Mouse (Mus musculus) adrenal gland, postnatal 14 days (tissue): ENCODE measurements around the gene Tsnax. TPM values are rescaled to one million over a fixed set of nuclear protein-coding genes. Genes with fewer than 3 reads are reported as not detected.

Experiments
- DNase-seq: peaks from one replicate; pipeline ENCODE4 v3.0.0; 2021; ENCODE audit warnings: mixed read lengths
- total RNA-seq: library from RNA; stranded (reverse); gene quantifications from 2 replicates; pipeline ENCODE4 v1.2.3, GENCODE M21; 2021

Tsnax gene
- total RNA-seq, 1 experiment from 2014 or later, result 74.1 TPM

DNA sequence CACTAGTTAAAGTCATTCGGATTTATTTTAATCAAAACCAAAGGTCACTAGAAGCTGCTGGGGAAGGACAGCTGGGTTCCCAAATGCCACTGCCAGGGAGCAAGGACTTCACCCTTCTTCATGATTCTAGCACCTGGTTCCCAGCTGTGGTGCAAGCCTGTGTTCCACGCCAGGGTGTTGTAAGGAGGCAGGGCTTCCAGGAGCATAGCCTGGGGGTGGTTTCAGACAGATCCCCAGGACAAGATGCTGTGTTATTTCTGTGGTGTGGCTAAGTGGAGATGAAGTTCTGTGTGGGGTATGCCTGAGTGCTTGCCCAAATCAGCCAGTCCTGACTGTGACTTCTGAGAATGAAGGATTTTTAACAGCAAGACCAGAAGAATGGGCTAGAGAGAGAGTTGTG is 28.7 kb downstream of the Tsnax start:
- peak; percentile 55 for DNase-seq

DNA sequence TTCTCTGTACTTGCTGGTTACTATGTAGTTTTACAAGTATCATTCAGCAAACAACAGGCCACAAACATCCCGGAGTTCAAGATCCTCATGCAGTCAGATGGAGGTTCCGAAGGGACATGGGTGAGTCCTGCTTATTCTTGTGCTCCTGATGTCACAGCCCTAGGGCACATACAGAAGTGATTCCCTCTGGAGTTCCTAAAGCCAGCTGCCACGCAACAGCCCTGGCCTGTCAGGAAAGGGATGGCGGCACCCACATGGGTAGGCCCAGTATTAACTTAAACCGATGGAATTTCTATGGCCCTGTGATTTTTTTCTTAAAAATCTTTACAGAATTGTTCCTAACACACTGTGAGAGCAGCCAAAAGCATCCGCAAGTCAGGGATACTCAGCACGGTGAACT is 30.6 kb downstream of the Tsnax start:
- no peak for DNase-seq

DNA sequence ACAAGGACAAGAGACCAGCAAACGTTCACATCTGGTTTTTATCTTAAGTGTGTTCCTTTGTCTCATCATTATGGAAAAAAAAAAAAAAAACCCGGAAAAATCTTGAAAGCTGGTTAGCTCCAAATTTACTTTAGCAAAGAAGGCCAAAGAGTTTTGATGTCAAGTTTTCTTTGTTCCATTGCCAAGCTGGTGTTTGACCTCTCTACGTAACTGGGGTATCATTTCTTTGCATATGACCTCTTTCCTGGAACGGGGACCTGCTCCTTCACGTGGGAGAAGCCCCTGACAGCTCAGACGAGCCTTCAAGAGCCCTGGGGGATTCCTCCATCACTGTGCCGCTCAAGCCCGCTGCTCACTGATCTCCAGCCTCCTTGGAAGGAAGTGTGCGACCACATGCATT is 31.1 kb downstream of the Tsnax start:
- DNase-seq, result no peak

DNA sequence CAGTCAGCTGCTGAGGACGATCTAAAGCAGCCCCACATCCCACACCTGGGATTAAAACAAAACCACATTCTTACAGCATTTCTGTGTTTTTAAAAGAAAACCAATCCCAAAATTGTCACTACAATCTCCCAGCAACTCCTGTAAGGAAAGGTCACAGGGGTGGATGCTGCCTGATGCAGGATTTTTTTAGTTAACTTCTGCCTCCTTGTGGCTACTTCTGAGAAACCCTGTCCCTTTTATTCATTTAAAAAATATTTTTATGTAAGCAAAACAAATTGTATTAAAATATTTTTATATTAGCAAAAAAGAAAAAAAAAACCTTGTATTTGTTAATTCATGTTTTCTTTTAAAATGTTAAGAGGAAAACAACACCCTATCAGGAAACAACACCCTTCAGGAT is 33.0 kb downstream of the Tsnax start:
- no peak for DNase-seq

DNA sequence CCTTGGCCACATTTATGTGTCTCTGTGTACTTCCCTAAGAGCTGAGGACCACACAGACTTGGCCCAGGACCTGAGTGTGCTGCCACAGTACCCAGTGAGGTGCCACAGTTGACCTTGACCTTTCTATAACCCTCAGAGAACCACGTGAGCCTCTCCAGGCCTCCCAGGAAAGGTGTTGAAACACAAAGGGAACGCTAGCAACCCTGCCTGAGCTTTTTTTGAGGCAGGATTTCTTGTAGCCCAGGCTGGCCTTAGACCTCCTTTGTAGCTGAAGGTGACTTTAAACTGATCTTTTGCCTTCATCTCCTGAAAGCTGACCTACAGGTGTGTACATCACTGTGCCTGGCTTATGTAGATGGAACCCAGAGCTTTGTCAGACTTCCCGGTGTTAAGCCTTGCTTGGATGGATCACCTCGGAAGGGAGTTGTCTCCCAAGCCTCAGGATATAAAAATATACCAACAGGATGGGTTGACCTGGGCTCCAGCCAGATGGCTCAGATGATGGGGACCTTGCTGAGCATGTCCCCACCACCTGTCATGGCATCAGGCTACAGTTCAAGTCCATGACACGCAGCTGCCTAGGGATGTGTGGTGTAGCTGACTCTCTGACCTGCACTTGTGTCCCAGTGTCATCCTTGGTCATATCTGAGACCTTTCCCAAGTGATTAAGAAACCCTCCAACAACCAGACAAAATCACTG is 36.4 kb downstream of the Tsnax start:
- DNase-seq, result no peak

DNA sequence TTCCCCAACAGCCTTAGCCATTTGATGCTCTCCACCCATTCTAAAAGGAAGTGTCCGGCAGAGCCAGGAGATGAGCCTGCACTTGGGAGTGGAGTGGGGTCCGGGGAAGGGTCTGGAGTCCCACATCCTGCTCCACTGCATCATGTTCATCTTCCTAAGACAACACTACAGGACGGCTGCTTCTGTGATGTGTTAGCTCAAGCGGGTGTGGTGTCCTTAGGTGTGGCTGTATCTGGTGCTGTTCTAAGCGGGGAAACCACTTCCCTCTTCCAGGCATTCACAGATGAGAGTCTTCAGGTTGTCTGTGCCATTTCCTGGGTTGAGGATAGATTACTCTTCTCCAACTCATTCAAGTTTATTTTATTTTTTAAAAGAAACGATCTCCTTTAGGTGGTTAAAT is 37.0 kb downstream of the Tsnax start:
- DNase-seq, result no peak

DNA sequence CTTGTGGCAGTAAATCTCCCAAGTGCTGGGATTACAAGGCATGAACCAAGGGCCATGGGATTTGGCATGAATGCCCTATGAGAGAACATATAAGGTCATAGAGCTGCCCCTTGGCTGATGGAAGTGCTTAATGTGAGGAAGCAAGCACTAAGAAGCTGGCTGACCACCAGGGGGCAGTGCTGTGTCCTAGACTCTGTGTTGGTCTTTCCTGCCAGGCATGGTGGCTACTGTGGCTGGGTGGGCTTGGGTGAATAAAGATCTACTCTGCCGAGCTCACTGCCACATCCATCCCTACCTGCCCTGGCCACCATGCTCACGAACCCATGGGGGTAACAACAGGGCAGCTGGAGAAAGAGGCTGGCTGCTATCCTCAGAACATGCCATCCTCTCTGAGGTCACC is 39.2 kb downstream of the Tsnax start:
- DNase-seq, result peak; percentile 88

DNA sequence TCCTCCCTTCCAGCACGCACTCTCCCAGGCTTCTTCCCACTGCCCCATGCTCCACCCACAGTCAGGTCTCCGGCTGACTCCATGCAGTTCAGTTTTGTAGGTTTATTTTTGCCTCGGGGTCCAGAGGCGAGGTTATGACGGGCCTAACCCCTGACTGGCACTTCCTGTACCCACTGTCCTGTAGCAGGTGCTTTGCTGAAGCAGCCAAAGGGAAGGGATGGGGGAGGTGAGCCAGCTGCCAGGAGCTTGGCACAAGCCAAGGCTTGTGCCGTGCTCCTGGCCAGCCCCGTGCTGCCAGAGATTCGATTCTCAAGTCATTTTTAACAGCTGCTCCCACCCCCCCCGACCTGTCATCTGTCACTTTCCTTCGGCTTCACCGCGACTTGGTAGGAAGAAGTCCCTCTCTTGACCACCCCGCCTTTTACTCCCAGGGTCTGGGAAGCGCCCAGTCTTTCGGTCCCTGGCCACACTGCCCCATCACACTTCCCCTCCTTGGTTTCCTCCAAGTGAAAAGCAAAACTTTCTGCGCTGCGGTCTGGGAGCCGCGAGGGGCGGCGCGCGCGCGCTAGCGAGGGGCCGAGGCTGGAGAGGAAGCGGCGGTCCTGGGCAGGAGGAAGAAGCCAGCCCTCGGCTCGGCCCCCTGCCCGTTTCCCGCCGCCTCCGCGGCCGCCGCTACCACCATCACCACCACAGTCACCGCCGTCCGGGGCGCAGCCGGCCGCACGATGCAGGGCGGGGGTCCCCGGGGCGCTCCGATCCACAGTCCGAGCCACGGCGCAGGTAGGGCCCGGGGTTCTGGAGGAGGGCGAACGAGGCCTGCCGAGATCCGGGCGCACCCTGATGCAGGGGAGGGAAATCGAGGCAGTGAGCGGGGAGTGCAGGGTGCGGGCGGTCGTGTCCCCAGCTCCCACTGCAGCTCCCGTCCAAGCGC is 41.0 kb downstream of the Tsnax start, which contains the start of gene Disc1:
Gene Disc1 (plus strand): TSS at position 691 of the 931 bp plus-strand sequence.
- DNase-seq, result peak; percentile 59

DNA sequence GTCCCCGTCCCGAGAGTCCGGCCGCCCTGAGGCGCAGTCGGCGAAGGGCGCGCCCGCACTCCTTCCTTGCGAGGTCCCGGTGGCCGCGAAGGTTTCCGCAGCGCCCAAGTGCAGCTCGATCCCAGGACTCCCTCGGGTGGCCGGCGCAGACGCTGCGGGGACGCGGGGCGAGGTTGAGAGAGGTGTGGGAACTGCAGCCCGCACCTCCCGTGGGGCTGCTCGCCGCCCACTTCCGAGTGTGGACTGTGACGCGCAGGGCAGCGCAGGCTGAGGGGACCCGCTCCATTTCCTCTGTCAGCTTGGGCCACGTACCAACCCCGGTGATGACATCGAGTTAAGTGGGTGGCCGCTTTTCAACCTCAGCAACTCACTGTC is 41.6 kb downstream of the Tsnax start:
- DNase-seq, result peak; percentile 82

DNA sequence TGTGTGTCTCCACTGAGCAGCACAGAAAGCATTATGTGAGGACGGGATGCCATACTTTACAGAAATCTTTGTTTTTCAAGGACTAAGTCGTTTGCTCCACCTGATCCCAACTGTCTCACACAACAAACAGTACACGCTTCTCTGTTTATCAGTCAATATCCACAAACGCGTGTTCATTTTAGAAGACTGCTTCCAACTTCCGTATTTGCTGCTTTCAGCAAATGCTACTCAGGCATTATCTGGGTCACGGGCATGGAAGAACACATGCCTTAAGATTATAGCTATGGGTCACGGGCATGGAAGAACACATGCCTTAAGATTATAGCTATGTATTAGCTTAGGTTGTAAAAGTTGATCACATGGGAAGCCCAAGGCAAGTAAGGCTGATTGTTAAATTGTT is 48.1 kb downstream of the Tsnax start:
- no peak for DNase-seq

DNA sequence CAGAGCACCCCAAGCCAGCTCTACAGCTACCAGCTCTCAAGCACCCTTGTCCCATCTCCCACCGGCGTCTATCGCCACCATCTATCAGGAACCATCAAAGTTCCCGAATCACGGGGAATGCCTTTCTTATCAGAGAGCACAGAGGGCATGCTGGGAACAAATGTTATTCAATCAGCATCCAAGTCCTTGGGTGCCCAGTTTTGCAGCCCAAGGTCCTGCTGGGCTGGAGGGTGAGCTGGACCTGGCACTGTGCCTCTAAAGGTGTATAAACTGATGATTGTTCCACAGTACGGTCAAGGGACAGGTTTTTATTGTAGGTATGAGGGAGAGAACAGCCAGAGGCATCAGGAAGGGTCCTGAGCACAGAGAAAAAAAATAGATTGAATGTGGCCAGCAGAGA is 52.8 kb downstream of the Tsnax start:
- peak; percentile 59 for DNase-seq

DNA sequence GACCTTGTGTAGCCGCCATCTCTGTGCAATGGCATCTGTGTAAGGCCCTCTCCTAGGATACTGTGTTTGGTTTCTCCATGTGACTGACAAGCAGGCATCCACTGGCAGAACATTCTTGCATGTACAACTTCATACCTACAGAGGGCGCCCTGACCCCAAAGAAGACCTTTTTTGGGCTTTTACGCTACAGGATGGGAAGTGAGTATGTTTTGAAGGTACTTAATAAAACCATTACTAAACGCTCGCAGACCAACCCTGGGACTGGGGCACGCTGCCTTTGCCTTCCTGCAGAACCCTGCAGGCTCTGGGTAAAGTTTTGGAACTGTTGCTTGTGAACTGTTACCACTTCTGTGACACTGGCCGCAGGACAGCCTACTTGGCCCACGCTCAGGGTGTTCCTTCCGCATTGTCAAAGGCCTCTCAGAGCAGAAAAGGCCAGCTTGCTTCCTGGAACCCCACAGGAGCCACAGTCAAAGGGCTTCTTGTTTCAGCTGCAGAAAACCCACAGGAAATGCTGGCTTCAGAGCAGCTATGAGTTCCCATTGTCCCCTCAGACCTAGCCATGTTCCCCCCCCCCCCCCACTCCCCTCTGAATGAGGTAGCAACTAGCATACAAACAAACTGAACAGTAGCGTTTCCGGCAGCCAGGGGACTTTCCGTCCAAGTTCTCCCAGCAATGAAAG is 54.3 kb downstream of the Tsnax start:
- peak; percentile 75 for DNase-seq

DNA sequence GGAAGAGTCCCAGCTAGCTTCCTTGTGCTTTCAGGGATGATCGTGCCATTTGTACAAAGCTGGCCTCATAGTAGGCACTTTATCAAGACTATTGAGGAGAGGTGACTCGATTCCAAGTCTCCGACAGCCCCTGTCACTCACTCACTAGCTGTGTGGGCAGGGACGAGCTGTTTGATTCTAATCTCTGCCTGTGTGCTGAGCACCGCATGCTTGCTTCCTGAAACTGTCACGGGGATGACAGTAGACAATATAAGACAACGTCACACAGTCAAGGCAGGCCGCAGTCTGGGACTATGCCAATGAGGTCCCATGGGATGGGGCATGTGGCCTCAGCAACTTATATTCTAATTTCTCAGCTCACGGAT is 54.8 kb downstream of the Tsnax start:
- DNase-seq, result peak; percentile 66

DNA sequence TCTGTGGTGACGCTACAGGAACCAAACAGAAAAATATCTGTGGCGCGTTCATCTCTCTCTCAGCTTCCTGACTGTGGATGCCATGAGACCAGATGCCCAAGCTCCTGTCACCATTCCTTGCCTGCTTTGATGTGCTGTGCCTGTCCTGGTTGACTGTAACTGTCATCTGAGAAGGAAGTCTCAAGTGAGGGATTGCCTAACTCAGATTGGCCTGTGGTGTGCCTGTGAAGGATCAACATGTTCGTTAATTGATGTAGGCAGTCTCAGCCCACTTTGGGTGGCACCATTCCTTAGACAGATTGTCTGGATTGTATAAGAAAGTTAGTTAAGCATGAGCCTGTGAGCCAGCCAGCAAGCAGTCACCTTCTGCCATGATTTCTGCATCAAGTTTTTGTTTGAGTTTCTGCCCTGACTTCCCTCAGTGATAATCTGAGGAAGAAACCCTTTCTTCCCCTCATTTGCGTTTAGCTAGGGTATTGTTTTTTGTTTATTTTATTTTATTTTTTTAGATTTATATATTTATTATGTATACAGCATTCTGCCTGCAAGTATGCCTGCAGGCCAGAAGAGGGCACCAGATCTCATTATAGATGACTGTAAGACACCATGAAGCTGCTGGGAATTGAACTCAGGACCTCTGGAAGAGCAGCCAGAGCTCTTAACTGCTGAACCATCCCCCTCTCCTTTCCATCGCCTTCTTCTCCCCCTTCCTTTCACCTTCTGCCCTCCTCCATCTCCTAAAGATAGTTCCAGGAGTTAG is 55.5 kb downstream of the Tsnax start:
- no peak for DNase-seq

DNA sequence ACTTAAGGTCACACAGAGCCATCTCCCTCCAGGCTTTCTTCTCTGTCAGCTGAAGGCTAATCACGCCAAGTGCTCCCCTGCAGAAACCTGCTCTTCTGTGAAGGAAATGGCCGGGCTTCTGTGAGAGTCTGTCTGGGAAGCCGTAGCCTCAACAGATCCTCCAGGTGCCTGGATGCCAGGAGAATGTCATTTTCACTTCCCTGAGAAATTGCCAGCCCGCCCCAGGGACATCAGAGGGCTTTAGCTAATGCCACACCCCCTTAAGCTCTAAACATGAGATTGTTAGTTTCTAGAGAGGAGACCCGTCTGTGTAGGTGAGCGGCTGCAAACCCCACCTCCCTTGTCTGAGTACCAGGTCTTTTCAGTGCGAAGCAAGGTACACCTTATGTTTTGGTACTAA is 56.5 kb downstream of the Tsnax start:
- no peak for DNase-seq

DNA sequence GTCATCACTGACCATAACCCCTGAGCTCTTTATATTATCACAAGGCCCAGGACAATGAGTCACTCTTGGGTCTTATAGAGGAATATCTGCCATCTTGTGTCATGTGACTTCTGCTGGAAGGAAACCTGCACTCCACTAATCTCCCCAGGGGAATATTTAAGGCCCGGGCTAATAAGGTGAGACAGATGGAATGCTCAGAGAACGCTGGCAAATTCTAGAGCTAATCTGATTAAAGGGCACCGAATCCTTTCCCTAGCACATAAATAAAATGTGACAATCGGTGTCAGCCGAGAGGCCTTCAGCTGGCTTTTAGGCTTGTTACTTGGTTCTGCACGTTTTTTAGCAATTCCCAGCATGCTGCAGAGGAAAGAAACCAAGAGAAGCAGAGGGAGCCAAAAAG is 56.9 kb downstream of the Tsnax start:
- DNase-seq, result no peak

DNA sequence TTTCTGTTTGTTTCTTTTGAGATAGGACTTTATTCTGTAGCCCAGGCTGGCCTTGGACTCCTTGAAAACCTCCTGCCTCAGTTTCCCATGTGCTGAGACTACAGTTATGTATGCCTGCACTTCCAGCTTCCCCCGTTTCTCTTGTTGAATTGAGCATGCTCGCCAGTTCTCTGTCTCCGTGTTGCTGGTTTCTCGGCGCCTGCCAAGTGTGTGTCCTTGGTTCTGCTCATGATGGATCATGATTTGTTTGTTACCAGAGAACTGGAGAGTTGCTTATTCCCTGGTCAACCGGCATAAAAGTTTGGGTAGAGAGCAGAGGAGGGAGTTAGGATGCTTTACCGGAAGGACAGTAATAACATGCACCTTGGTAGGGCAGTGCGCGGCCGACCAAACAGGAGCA is 61.3 kb downstream of the Tsnax start:
- peak; percentile 75 for DNase-seq

DNA sequence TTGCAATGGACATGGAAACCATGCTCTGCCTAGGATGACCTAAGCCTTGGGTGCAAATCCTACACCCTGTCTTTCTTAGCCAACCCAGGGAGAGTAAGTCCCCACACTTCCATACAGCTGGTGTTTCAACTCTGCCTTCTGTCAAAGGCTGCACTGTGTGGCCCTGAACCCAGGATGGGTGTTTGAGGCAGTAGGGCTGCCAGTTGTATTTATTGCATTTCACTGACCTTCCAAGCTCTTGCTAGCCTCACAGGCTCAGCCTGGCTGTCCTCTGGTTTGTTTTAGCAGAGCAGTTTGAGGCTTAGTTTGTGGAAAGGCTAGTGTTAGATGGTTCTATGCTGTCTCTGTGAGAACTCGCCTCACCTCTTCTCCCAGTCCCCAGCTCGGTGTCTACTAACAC is 61.8 kb downstream of the Tsnax start:
- peak; percentile 53 for DNase-seq

DNA sequence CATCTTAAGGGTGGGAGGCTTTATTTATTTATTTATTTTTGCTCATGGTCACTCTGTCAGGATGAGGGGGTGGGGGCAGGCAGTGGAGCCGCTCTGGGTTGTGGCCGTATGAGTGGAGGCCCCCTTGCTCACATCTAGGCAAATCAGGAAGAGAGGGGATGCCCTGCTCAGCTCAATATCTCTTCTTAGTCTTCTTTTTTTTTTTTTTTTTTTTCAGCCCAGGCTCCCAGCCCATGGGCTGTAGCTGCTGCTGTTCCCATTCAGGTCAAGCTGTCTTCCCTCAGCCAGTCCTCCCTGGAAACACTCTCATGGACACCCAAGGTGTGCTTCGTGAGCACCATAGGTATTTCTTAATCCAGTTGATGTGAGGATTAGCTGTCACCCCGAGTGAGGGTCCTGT is 62.6 kb downstream of the Tsnax start:
- DNase-seq, result no peak

DNA sequence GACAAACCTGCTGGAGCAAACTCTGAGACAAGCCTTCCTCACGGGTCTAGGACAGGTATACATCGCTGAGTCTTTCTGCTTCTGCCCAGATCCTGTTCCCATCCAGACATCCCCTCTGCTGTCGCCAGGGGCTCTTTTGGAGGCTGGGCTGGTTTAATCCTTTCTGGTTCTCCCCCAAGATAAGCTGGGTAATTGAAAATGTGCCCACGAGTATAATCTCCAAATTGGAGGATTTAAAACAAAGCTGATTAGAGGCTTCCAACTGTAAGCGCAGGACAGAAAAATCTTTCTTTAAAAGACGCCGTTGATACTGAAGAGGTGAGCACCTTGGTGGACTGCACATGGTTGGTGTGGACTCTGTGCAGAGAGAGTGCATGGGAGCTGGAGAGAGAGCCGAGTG is 64.5 kb downstream of the Tsnax start:
- no peak for DNase-seq

DNA sequence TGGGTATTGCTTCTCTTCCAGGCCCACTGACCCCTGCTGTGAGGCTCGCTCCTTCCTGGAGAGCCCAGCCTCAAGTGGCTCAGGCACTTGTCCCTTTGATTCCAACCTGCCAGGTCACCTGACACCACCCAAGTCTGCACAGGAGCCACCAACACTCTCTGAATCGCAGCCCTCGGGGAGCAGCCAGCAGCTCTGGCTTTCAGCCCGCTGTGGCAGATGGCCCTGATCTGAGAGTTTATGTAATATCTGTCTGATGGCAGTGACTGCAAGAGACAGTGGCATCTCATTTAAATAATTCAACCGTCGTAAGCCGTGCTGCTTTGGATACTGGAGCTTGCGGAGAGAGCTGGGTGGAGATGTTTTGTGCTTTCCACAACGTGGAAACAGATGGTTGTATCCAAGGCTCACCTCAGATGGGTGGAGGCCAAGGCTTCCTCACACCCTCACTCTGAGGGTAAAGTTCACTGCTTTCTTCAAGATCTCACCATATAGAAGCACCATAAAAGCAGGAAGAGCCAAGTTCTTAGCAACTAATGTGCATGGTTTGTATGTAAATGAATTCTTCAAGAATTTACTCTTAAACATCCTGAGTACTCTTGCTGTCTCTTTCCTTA is 66.1 kb downstream of the Tsnax start:
- DNase-seq, result peak; percentile 89
